Mouse (Mus musculus) liver, adult 2 months (tissue): ENCODE measurements around the gene Gm20388.

Source experiments
- CTCF ChIP-seq: fragments of 200-500 bp; IDR thresholded peaks from 2 replicates; pipeline ENCODE4 v1.5.1; 2011; ENCODE audit warnings: low read depth, low read length, control low read depth
- POLR2A ChIP-seq: fragments of 200-500 bp; IDR thresholded peaks from 2 replicates; pipeline ENCODE4 v1.6.1; 2011; ENCODE audit warnings: low read length, control low read depth; ENCODE audit not compliant: insufficient read depth; ENCODE audit errors: extremely low read depth

DNA sequence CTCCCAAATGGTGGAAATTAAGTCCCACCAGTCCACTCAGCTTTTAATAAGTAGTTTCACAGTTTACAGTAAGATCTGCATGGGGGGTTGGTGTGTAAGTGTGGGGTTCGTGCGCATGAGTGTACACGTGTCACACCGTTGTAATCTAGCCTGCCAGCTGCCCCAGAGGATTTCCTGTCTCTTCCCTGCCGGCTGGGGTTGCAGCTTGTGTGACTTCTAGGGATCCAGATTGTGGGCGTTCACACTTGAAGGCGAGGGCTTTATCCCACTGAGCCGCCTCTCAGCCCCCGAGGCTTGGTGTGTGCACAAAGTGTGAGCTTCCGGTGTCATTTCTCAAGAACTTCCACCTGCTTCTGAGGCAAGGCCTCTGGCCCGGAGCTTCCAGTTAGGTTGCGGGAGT is 61.9 kb downstream of the Gm20388 start:
- TF ChIP-seq CTCF = no peak
- no peak for TF ChIP-seq POLR2A
